Mouse (Mus musculus): ENCODE measurements at regions not wholly inside any gene's neighbourhood (a gene's known extent, or its start where the extent isn't known, plus 50 kb on each side); places are given as distances from the start of the nearest gene placed in this dataset.

DNA sequence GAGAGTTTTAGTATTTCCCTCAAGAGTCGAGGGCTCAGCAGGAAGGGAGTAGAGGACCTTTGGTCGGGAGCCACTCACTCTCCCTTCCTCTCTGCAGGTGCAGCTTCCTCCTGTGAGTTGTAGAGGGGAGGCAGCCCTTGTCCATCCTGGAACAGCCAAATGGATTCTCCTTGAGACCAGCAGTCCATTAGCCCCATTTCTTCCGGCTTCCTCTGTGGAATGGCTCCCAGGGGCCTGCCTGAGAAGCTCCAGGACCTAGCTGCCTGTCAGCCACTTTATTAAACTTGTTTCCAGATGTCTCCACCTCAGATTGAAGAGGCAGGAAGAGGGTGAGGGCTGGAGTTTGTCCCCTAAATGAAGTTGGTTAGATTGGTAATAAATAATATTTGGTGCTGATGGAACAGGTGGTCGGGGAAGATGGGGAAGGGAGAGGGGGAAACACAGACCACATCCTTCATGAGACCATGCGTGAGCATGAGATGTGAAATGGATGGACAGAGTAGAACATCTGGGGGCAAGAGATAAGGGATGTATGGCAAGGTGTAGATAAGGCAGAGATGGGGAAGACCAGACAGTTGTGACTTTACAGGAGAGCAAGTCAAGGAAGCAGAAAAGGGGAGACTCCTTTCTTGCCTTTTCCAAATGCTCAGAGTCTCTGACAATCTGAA is 56.7 kb upstream of the Tnp1 start:
- TF ChIP-seq CTCF (IDR thresholded peaks at IDR 0.05; ENCODE audit: low read depth, low read length), result no peak
- TF ChIP-seq TAL1 (conservative IDR thresholded peaks at IDR 0.05; ENCODE audit: low read depth, low read length), result peak; percentile 100
- no peak for TF ChIP-seq GATA1 (IDR thresholded peaks at IDR 0.05; ENCODE audit: borderline replicate concordance, low read length)
- TF ChIP-seq GATA2 (IDR thresholded peaks at IDR 0.05; ENCODE audit: borderline replicate concordance, low read depth, low read length), result peak; percentile 99
- TF ChIP-seq POLR2AphosphoS5 (IDR thresholded peaks at IDR 0.05; ENCODE audit: insufficient replicate concordance, low read depth, low read length), result no peak
